Mouse (Mus musculus) MEL (cell line): ENCODE measurements around the gene Psmc3. TPM values are rescaled to one million over a fixed set of nuclear protein-coding genes. Genes with fewer than 3 reads are reported as not detected.

Source experiments
- DNase-seq: peaks from one replicate; pipeline ENCODE4 v3.0.0; 2011; ENCODE audit warnings: low read depth, low spot score
- H3K27ac ChIP-seq: 2 replicates; pipeline ENCODE4 v1.5.1; 2012; ENCODE audit warnings: low read depth, mild to moderate bottlenecking, control low read depth, low read length, moderate library complexity; ENCODE audit not compliant: control insufficient read depth
- H3K27me3 ChIP-seq, 2 experiments: fragments of 150-350 bp in 1 of 2; sonication (generic) in 1 of 2; 2 replicates each; pipeline ENCODE4 v1.6.1; 2012; ENCODE audit warnings: low read length in 2 of 2, mild to moderate bottlenecking in 2 of 2, improper control_type of control experiment in 1 of 2, moderate library complexity in 1 of 2; ENCODE audit not compliant: insufficient read depth in 2 of 2, control insufficient read depth in 1 of 2
- H3K36me3 ChIP-seq, 2 experiments: 2 replicates each; pipeline ENCODE4 v1.6.1; 2012 to 2014; ENCODE audit warnings: low read length in 2 of 2, improper control_type of control experiment in 1 of 2, inconsistent platforms in 1 of 2, mild to moderate bottlenecking in 1 of 2; ENCODE audit not compliant: insufficient read depth in 2 of 2, control insufficient read depth in 1 of 2
- H3K4me1 ChIP-seq, 2 experiments: fragments of 150-350 bp in 1 of 2; sonication (generic) in 1 of 2; 2 replicates each; pipeline ENCODE4 v1.6.1; 2012; ENCODE audit warnings: low read length in 2 of 2, improper control_type of control experiment in 1 of 2, mild to moderate bottlenecking in 1 of 2; ENCODE audit not compliant: insufficient read depth in 2 of 2, control insufficient read depth in 1 of 2
- H3K4me3 ChIP-seq, 2 experiments: fragments of 150-350 bp in 1 of 2; sonication (generic) in 1 of 2; 2 replicates each; pipeline ENCODE4 v1.5.1; 2012; ENCODE audit warnings: low read depth in 2 of 2, low read length in 2 of 2, mild to moderate bottlenecking in 2 of 2, moderate library complexity in 2 of 2, control low read depth in 1 of 2, improper control_type of control experiment in 1 of 2; ENCODE audit not compliant: control insufficient read depth in 1 of 2, insufficient read depth in 1 of 2
- H3K79me2 ChIP-seq: 2 replicates; pipeline ENCODE4 v1.6.1; 2012; ENCODE audit warnings: mild to moderate bottlenecking, low read length, moderate library complexity; ENCODE audit not compliant: control insufficient read depth, poor library complexity, insufficient read depth
- H3K9ac ChIP-seq: 2 replicates; pipeline ENCODE4 v1.6.1; 2012; ENCODE audit warnings: low read depth, mild to moderate bottlenecking, control low read depth, low read length, moderate library complexity; ENCODE audit not compliant: control insufficient read depth, poor library complexity, severe bottlenecking
- H3K9me3 ChIP-seq: fragments of 150-350 bp; sonication (generic); replicated peaks from 2 replicates; pipeline ENCODE4 v1.6.1; 2012; ENCODE audit warnings: mild to moderate bottlenecking, low read length, improper control_type of control experiment, moderate library complexity; ENCODE audit not compliant: insufficient read depth
- BHLHE40 ChIP-seq: IDR thresholded peaks from 2 replicates; pipeline ENCODE4 v1.6.1; 2012; ENCODE audit warnings: low read depth, mild to moderate bottlenecking, inconsistent platforms, low read length, improper control_type of control experiment, borderline replicate concordance
- CHD1 ChIP-seq: IDR thresholded peaks from 2 replicates; pipeline ENCODE4 v1.6.1; 2012; ENCODE audit warnings: low read depth, mild to moderate bottlenecking, inconsistent platforms, low read length, improper control_type of control experiment
- CTCF ChIP-seq, 3 experiments: IDR thresholded peaks in 2 of 3; conservative IDR thresholded peaks in 1 of 3; 2 replicates each; pipeline ENCODE4 v1.5.1; 2011 to 2012; ENCODE audit warnings: low read length in 3 of 3, low read depth in 2 of 3, mild to moderate bottlenecking in 2 of 3, improper control_type of control experiment in 1 of 3, inconsistent platforms in 1 of 3, mixed read lengths in 1 of 3, moderate library complexity in 1 of 3; ENCODE audit not compliant: control insufficient read depth in 1 of 3, insufficient read depth in 1 of 3, poor library complexity in 1 of 3, severe bottlenecking in 1 of 3
- EP300 ChIP-seq, 2 experiments: IDR thresholded peaks; 2 replicates each; pipeline ENCODE4 v1.6.1; 2011; ENCODE audit warnings: improper control_type of control experiment in 2 of 2, low read length in 2 of 2, low read depth in 1 of 2, mild to moderate bottlenecking in 1 of 2
- ETS1 ChIP-seq: IDR thresholded peaks from 2 replicates; pipeline ENCODE4 v1.6.1; 2012; ENCODE audit warnings: low read depth, mild to moderate bottlenecking, inconsistent platforms, low read length, improper control_type of control experiment, moderate library complexity
- HCFC1 ChIP-seq: IDR thresholded peaks from 2 replicates; pipeline ENCODE4 v1.6.1; 2012; ENCODE audit warnings: low read depth, mild to moderate bottlenecking, inconsistent platforms, low read length, improper control_type of control experiment, moderate library complexity
- JUND ChIP-seq: IDR thresholded peaks from 2 replicates; pipeline ENCODE4 v1.6.1; 2011; ENCODE audit warnings: low read depth, mild to moderate bottlenecking, improper control_type of control experiment, low read length
- KAT2A ChIP-seq: conservative IDR thresholded peaks from 2 replicates; pipeline ENCODE4 v1.6.1; 2012; ENCODE audit warnings: low read depth, low read length, improper control_type of control experiment, inconsistent platforms
- MAFK ChIP-seq: IDR thresholded peaks from 2 replicates; pipeline ENCODE4 v1.6.1; 2011; ENCODE audit warnings: low read depth, mild to moderate bottlenecking, low read length, improper control_type of control experiment, borderline replicate concordance
- MAX ChIP-seq: IDR thresholded peaks from 2 replicates; pipeline ENCODE4 v1.6.1; 2011; ENCODE audit warnings: low read length, improper control_type of control experiment
- MXI1 ChIP-seq: IDR thresholded peaks from 2 replicates; pipeline ENCODE4 v1.6.1; 2011; ENCODE audit warnings: mild to moderate bottlenecking, low read depth, low read length, improper control_type of control experiment
- NELFE ChIP-seq: IDR thresholded peaks from 2 replicates; pipeline ENCODE4 v1.6.1; 2011; ENCODE audit warnings: low read depth, low read length, improper control_type of control experiment
- NRF1 ChIP-seq: IDR thresholded peaks from 2 replicates; pipeline ENCODE4 v1.6.1; 2014; ENCODE audit warnings: low read depth, mild to moderate bottlenecking, inconsistent platforms, low read length, improper control_type of control experiment, moderate library complexity; ENCODE audit not compliant: poor library complexity, insufficient read depth, severe bottlenecking
- POLR2A ChIP-seq, 2 experiments: IDR thresholded peaks; 2 replicates each; pipeline ENCODE4 v1.6.1; 2011 to 2012; ENCODE audit warnings: low read length in 2 of 2, mild to moderate bottlenecking in 2 of 2, control low read depth in 1 of 2, improper control_type of control experiment in 1 of 2, low read depth in 1 of 2, moderate library complexity in 1 of 2; ENCODE audit not compliant: control insufficient read depth in 1 of 2, insufficient read depth in 1 of 2, poor library complexity in 1 of 2
- POLR2AphosphoS5 ChIP-seq: IDR thresholded peaks from 2 replicates; pipeline ENCODE4 v1.6.1; 2012; ENCODE audit warnings: low read depth, borderline replicate concordance, mild to moderate bottlenecking, inconsistent platforms, low read length, moderate library complexity, mixed read lengths
- RCOR1 ChIP-seq: IDR thresholded peaks from 2 replicates; pipeline ENCODE4 v1.6.1; 2012; ENCODE audit warnings: low read depth, mild to moderate bottlenecking, inconsistent platforms, low read length, improper control_type of control experiment
- SIN3A ChIP-seq: IDR thresholded peaks from 2 replicates; pipeline ENCODE4 v1.6.1; 2012; ENCODE audit warnings: low read length, improper control_type of control experiment, inconsistent platforms
- SMC3 ChIP-seq: IDR thresholded peaks from 2 replicates; pipeline ENCODE4 v1.6.1; 2011; ENCODE audit warnings: low read depth, low read length, improper control_type of control experiment
- TAL1 ChIP-seq: IDR thresholded peaks from 2 replicates; pipeline ENCODE4 v1.6.1; 2012; ENCODE audit warnings: mild to moderate bottlenecking, inconsistent platforms, low read length, moderate library complexity, mixed read lengths
- TBP ChIP-seq: IDR thresholded peaks from 2 replicates; pipeline ENCODE4 v1.8.0; 2011; ENCODE audit warnings: low read depth, low read length, improper control_type of control experiment
- TCF12 ChIP-seq: IDR thresholded peaks from 2 replicates; pipeline ENCODE4 v1.6.1; 2014; ENCODE audit warnings: low read depth, mild to moderate bottlenecking, inconsistent platforms, low read length, improper control_type of control experiment, moderate library complexity
- USF1 ChIP-seq: IDR thresholded peaks from 2 replicates; pipeline ENCODE4 v1.6.1; 2014; ENCODE audit warnings: low read depth, mild to moderate bottlenecking, inconsistent platforms, low read length, improper control_type of control experiment, moderate library complexity
- ZC3H11A ChIP-seq: IDR thresholded peaks from 2 replicates; pipeline ENCODE4 v1.6.1; 2012; ENCODE audit warnings: low read depth, mild to moderate bottlenecking, inconsistent platforms, low read length, improper control_type of control experiment
- ZKSCAN1 ChIP-seq: IDR thresholded peaks from 2 replicates; pipeline ENCODE4 v1.6.1; 2012; ENCODE audit warnings: low read depth, mild to moderate bottlenecking, inconsistent platforms, low read length, improper control_type of control experiment, moderate library complexity
- ZNF384 ChIP-seq: IDR thresholded peaks from 2 replicates; pipeline ENCODE4 v1.6.1; 2012; ENCODE audit warnings: low read depth, mild to moderate bottlenecking, inconsistent platforms, low read length, improper control_type of control experiment
- polyA plus RNA-seq, 2 experiments: library from polyadenylated mRNA; stranded (reverse) in 1 of 2; unstranded in 1 of 2; fragments of >175 nt in 1 of 2; fragments of >200 nt in 1 of 2; gene quantifications; 2 replicates each; pipeline versions ENCODE4 v1.2.1 to v1.2.4; 2012; ENCODE audit warnings: low replicate concordance in 2 of 2, low read depth in 1 of 2; ENCODE audit not compliant: insufficient read length in 2 of 2, insufficient read depth in 1 of 2, missing spikeins in 1 of 2
- total RNA-seq: library from RNA; depleted of rRNA; stranded (reverse); fragments of 300-350 nt; gene quantifications from 2 replicates; pipeline ENCODE4 v1.2.3, GENCODE M21; 2012

Gene Psmc3
- total and polyA plus RNA-seq, 3 experiments: 259 to 1,459 (median 428) TPM

GRCm38 (mm10) chr2:91086392-91087237 lies 32.8 kb downstream of the Psmc3 start (continued):
- TF ChIP-seq ZKSCAN1 (no peak), BHLHE40 (no peak; the same call in 1 of the 2 replicates), ETS1 (no peak; the same call in 1 of the 2 replicates), ZC3H11A (no peak), TAL1 (no peak; the same call in 1 of the 2 replicates), SMC3 (peak; percentile 31), NELFE (no peak; the same call in none of the 2 replicates), NRF1 (no peak), CHD1 (no peak), POLR2AphosphoS5 (peak; percentile 78), EP300 (IDR thresholded peaks at IDR 0.05; ENCODE audit: low read depth in 1 of 2, low read length in 2 of 2) (peak in 1 of 2 experiments; percentile 40; a peak in 2 of 4 replicates), MAFK (peak; percentile 4; the same call in 1 of the 2 replicates), RCOR1 (no peak), SIN3A (no peak; the same call in 1 of the 2 replicates), MXI1 (no peak), MAX (no peak), ZNF384 (no peak), TBP (no peak; the same call in 1 of the 2 replicates)

GRCm38 (mm10) chr2:91087453-91087852 lies 33.6 kb downstream of the Psmc3 start:
- H3K27me3 ChIP-seq: no peaks in the 10 kb centered on the region
- TF ChIP-seq KAT2A (no peak), HCFC1 (no peak), SMC3 (no peak), CTCF (IDR thresholded peaks at IDR 0.05 in 2 of 3, conservative IDR thresholded peaks at IDR 0.05 in 1 of 3; ENCODE audit: control insufficient read depth in 1 of 3, insufficient read depth in 1 of 3, low read depth in 2 of 3, low read length in 3 of 3, poor library complexity in 1 of 3, severe bottlenecking in 1 of 3) (no peak), USF1 (no peak), JUND (no peak), TCF12 (no peak), NELFE (no peak; the same call in 1 of the 2 replicates), POLR2A (IDR thresholded peaks at IDR 0.05; ENCODE audit: control insufficient read depth in 1 of 2, insufficient read depth in 1 of 2, low read depth in 1 of 2, low read length in 2 of 2, poor library complexity in 1 of 2) (no peak), BHLHE40 (no peak), ETS1 (no peak), ZNF384 (no peak), CHD1 (no peak)
- TF ChIP-seq, all 39 proteins: peak for 0
- Histone ChIP-seq H3K9me3 (no peaks in the 10 kb centered on the region), H3K4me3 (no peak overlapping the region), H3K4me1 (peaks cover 7 to 57% of the 10 kb centered on the region in 2 experiments), H3K27ac (peak overlapping the region; percentile 99), H3K36me3 (peaks cover 0 to 47% of the 10 kb centered on the region in 2 experiments; a peak in 2 of 4 replicates), H3K79me2 (peaks cover 1% of the 10 kb centered on the region; the same call in 1 of the 2 replicates), H3K9ac (peak overlapping the region; percentile 70)
- DNase-seq: peak; percentile 51
